Mouse (Mus musculus) E14TG2a.4 (cell line): ENCODE data around the gene Rcl1.

Experiments
- CTCF ChIP-seq: conservative IDR thresholded peaks from 2 replicates; pipeline ENCODE4 v1.5.1; 2014; ENCODE audit warnings: low read length
- NANOG ChIP-seq: IDR thresholded peaks from 2 replicates; pipeline ENCODE4 v1.6.1; 2014; ENCODE audit warnings: borderline replicate concordance, low read length, mixed read lengths
- POU5F1 ChIP-seq: IDR thresholded peaks from 2 replicates; pipeline ENCODE4 v1.6.1; 2014; ENCODE audit warnings: low read length, borderline replicate concordance

GRCm38 (mm10) chr19:29158486-29158885 is 57.3 kb downstream of the Rcl1 start:
- TF ChIP-seq CTCF (no peak), NANOG (no peak), POU5F1 (no peak)
